Mouse (Mus musculus) E14TG2a.4 (cell line): ENCODE data around the gene Tmem274.
"Not testable (repeated sequence)": the region's sequence is repeated elsewhere in the genome, so short reads cannot be mapped to it uniquely, and the experiment has no call there.

Source experiments
- CTCF ChIP-seq: conservative IDR thresholded peaks from 2 replicates; pipeline ENCODE4 v1.5.1; 2014; ENCODE audit warnings: low read length
- POU5F1 ChIP-seq: IDR thresholded peaks from 2 replicates; pipeline ENCODE4 v1.6.1; 2014; ENCODE audit warnings: low read length, borderline replicate concordance

GRCm38 (mm10) chr4:149457163-149457562 is 20.0 kb upstream of the Tmem274 start:
- not testable (repeated sequence) for TF ChIP-seq CTCF, POU5F1
